Mouse (Mus musculus) C2C12 (cell line): ENCODE data around the gene Clba1.

ENCODE experiments used
- CEBPB ChIP-seq: IDR thresholded peaks from one replicate; pipeline ENCODE4 v1.6.1; 2011; ENCODE audit warnings: low read depth, mild to moderate bottlenecking, control low read depth, moderate library complexity
- CTCF ChIP-seq: IDR thresholded peaks from one replicate; pipeline ENCODE4 v1.5.1; 2011; ENCODE audit not compliant: control insufficient read depth, insufficient read depth, insufficient read length
- FOSL1 ChIP-seq: IDR thresholded peaks from one replicate; pipeline ENCODE4 v1.8.0; 2011; ENCODE audit warnings: mild to moderate bottlenecking, low read length; ENCODE audit not compliant: poor library complexity, insufficient read depth, severe bottlenecking
- MAX ChIP-seq: IDR thresholded peaks from one replicate; pipeline ENCODE4 v1.6.1; 2011; ENCODE audit warnings: mild to moderate bottlenecking, control low read depth
- MYOD1 ChIP-seq: IDR thresholded peaks from one replicate; pipeline ENCODE4 v1.6.1; 2011; ENCODE audit warnings: low read depth; ENCODE audit not compliant: control insufficient read depth, insufficient read length
- USF1 ChIP-seq: IDR thresholded peaks from one replicate; pipeline ENCODE4 v1.6.1; 2011; ENCODE audit warnings: low read depth, mild to moderate bottlenecking, control low read depth, moderate library complexity

GRCm38 (mm10) chr12:112804046-112804445 lies 4.7 kb upstream of the Clba1 start:
- TF ChIP-seq CTCF (no peak), USF1 (no peak), MYOD1 (no peak), MAX (no peak), FOSL1 (no peak), CEBPB (no peak)
